Mouse (Mus musculus): Measurements from ENCODE around the gene Ilk. TPM values are rescaled to one million over a fixed set of nuclear protein-coding genes. Genes with fewer than 3 reads are reported as not detected.

Gene Ilk
- total RNA-seq, 1 experiment from 2014 or later, result 110 TPM

GRCm38 (mm10) chr7:105778553-105779265 lies 42.3 kb downstream of the Ilk start:
- ATAC-seq (replicated peaks; ENCODE audit: low read depth, poor library complexity, severe bottlenecking), result peak; percentile 86

GRCm38 (mm10) chr7:105783861-105784260 lies 47.5 kb downstream of the Ilk start:
- no peak for ATAC-seq (replicated peaks; ENCODE audit: low read depth, poor library complexity, severe bottlenecking)

GRCm38 (mm10) chr7:105784556-105784955 lies 48.2 kb downstream of the Ilk start:
- ATAC-seq (replicated peaks; ENCODE audit: low read depth, poor library complexity, severe bottlenecking), result no peak

GRCm38 (mm10) chr7:105786506-105787284 lies 50.3 kb downstream of the Ilk start:
- ATAC-seq (replicated peaks; ENCODE audit: low read depth, poor library complexity, severe bottlenecking), result peak; percentile 26; the same call in 1 of the 2 replicates

GRCm38 (mm10) chr7:105787285-105788140 lies 51.1 kb downstream of the Ilk start, which contains the start of gene Dchs1:
TSS of gene Dchs1 (minus strand) at chr7:105787654.
- ATAC-seq (replicated peaks; ENCODE audit: low read depth, poor library complexity, severe bottlenecking), result peak; percentile 39; the same call in 1 of the 2 replicates

- no peak for ATAC-seq (replicated peaks; ENCODE audit: low read depth, poor library complexity, severe bottlenecking)
Observed at GRCm38 (mm10) chr7:105791147-105791546, 54.8 kb downstream of the Ilk start.

Other genes with a start within 250 kb of the Ilk start
- gene Smpd1, start 182.2 kb upstream of the Ilk start, total RNA-seq (2017), result 22.7 and 28.7 TPM in 2 replicates
- 0.64 TPM in 1 of 2 replicates, not detected in the other for gene Apbb1, start 154.9 kb upstream of the Ilk start, total RNA-seq (2017)
- not detected in 2 replicates for gene Hpx, start 136.5 kb upstream of the Ilk start, total RNA-seq (2017)
- 5.4 and 6.4 TPM in 2 replicates for gene Trim3, start 103.0 kb upstream of the Ilk start, total RNA-seq (2017)
- 73.5 and 75.4 TPM in 2 replicates for gene Timm10b, start 96.5 kb upstream of the Ilk start, total RNA-seq (2017)
- gene Arfip2, start 96.2 kb upstream of the Ilk start, total RNA-seq (2017), result 28.3 and 30.8 TPM in 2 replicates
- 0.15 and 9.0 TPM in 2 replicates for gene Gm45799, start 96.0 kb upstream of the Ilk start, total RNA-seq (2017)
- gene Dnhd1, start 85.8 kb upstream of the Ilk start, total RNA-seq (2017), result 1.5 and 3.0 TPM in 2 replicates
- 26.5 and 32.6 TPM in 2 replicates for gene Rrp8, start 793 bp downstream of the Ilk start, total RNA-seq (2017)
- gene Taf10, start 7.8 kb downstream of the Ilk start, total RNA-seq (2017), result 179 and 220 TPM in 2 replicates
- gene Tpp1, start 15.6 kb downstream of the Ilk start, total RNA-seq (2017), result 18.3 and 25.7 TPM in 2 replicates
- 0.18 TPM in 1 of 2 replicates, not detected in the other for gene Dchs1, start 51.1 kb downstream of the Ilk start, total RNA-seq (2017)
- 27.6 and 53.7 TPM in 2 replicates for gene Mrpl17, start 74.5 kb downstream of the Ilk start, total RNA-seq (2017)
- 112 and 122 TPM in 2 replicates for gene Gm4070, start 217.4 kb downstream of the Ilk start, total RNA-seq (2017)

All from common myeloid progenitor, adult 5-6 weeks (primary cell).